Mouse (Mus musculus) erythroblast, embryonic 14.5 days (primary cell): ENCODE measurements around the gene Olfr605.
"Not testable (repeated sequence)": the region's sequence is repeated elsewhere in the genome, so short reads cannot be mapped to it uniquely, and the experiment has no call there.

Experiments
- GATA1 ChIP-seq: IDR thresholded peaks from 2 replicates; pipeline ENCODE4 v1.6.1; 2012; ENCODE audit warnings: low read length, inconsistent platforms, mixed read lengths
- TAL1 ChIP-seq: IDR thresholded peaks from 3 replicates; pipeline ENCODE4 v1.6.1; 2012; ENCODE audit warnings: low read length, inconsistent platforms, mixed read lengths

- TF ChIP-seq GATA1, TAL1: not testable (repeated sequence)
These were observed 38.7 kb downstream of the Olfr605 start for GRCm38 (mm10) chr7:103406521-103407055.
